Mouse (Mus musculus): ENCODE results near the gene Spsb4.

- no peak for TF ChIP-seq CTCF (conservative IDR thresholded peaks at IDR 0.05; ENCODE audit: low read length)
- no peak for TF ChIP-seq NANOG (IDR thresholded peaks at IDR 0.05; ENCODE audit: borderline replicate concordance, low read length)
- TF ChIP-seq POU5F1 (IDR thresholded peaks at IDR 0.05; ENCODE audit: borderline replicate concordance, low read length) = no peak
Observed at GRCm38 (mm10) chr9:97041633-97042032, 23.0 kb upstream of the Spsb4 start.

Data from E14TG2a.4 (cell line).